Mouse (Mus musculus) embryo, embryonic 11 days (tissue): ENCODE data around the gene Gsc.
A peak's percentile ranks its signal among the peaks of the same experiment; 100 is the strongest.

Experiments
- DNase-seq: peaks from one replicate; pipeline ENCODE4 v3.0.0-alpha.2; 2015

Gsc gene

DNA sequence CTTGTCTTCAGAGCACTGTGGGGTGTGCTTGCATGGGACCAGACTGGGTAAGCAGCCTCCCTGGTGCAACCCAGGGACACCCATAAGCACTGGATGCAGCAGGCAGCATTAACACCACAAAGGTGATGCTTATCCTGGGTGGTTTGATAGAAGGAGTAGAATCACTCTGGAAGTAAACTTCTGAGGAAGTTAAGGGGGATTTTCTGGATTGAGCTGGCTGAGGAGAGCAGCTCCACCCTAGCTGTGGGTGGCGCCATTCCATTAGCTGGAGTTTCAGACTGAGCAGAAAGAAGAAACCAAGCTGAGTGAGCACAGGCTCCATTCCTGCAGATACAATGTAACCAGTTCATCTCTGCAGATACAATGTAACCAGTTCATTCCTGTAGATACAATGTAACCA, 20.1 kb downstream of the Gsc start:
- no peak for DNase-seq

DNA sequence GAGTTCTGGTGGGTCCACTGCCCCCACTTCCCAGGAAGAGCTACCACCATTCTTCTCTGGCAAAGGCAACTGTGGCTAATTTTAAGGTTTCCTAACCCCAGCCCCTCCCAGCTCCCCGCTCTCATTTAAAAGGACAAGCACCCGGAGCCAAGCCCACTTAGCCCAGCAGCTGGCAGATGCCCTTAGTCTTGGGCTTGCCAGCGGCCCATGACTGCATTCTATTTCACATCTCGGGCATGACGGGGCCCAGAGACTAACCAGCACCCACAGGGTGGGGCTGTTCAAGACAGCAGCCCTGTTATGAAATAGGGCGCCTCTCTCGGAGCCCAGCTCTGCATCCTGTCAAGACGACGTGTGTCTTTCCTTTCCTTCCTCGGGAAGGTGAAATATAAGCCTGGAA, 22.9 kb downstream of the Gsc start:
- DNase-seq: no peak

DNA sequence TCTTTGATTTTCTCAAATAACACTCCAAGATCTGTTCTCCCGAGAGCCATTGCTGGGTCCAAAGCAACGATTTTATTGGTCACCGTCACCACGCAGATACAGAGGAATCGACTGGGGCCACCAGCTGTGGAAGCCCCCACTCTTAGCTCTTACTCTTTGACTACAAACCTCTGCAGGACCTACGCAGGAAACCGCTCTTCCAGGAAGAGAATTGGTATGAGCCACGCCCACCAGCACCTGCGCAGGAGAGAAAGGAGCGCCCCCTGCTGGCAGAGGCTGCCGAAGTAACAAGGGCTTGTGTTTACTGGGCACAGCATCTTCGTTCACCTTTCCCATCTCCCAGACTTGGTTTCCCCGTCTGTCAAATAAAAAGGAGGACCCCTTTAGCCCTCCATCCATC, 25.0 kb downstream of the Gsc start:
- peak; percentile 70 for DNase-seq

DNA sequence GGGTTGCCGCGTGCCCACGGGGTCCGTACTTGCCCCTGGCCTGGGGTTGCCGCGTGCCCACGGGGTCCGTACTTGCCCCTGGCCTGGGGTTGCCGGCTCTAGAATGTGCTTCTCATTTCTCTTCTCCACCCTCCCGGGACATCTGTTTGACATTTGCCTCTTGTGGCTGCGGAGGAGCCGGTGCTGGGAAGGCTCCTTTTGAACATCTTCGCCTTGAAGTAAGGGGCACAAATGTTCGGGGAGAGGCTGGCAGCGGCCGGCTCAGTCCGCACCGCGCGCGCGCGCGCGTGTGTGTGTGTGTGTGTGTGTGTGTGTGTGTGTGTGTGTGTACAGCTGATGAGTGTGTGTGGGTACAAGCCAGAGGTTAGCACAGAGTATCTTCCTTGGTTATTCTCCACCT, 26.1 kb downstream of the Gsc start:
- DNase-seq: peak; percentile 40

DNA sequence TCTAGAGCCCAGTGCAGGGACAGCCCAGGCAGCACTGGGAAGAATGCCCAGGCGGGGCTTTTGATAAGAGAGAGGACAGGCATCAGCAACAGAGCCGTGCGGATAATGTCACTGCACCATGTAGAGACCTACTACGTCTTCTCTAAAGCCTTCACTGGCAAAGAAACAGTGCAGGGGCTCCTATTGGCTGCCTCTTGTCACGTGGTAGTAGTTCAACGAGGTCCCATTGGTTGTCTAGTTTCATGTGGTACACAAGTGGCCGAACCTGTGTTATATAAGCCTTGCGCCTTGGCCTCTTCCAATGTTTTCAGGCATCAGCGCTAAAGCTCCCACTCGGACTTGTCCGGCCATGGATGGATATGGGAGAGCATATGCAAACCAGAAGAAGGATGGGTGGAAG, 29.4 kb downstream of the Gsc start:
- no peak for DNase-seq

DNA sequence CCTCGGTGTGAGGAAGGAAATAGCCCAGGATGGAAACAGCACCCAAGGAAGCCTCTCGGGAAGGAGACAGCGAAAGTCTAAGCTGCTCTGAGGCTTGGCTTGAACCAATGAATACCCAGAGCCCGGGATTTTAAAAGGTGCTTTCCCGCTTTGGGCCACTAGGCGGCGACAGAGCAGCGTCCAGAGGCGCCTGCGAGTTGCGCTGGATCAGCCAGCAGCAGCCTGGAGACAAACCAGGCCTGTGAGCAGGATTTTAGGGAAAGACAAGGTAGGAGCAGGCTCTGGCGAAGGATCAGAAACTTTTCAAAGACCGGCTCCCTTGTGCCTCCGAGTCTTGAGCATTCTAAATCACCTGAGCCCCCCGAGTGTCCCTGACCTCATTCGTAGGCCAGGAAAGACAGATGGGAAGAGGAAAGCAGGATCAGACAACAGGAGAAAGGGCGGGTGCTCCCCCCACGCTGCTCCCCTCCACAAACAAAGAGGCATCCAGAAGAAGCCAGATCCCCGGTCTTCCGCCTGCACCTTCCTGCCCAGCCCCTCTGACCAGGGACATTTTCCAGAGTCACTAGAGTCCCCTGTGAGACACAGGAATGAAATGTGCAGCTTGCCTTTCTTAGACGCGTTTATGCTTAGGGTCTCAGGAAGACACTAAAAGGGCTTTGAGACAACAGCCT, 32.9 kb downstream of the Gsc start:
- peak; percentile 86 for DNase-seq

DNA sequence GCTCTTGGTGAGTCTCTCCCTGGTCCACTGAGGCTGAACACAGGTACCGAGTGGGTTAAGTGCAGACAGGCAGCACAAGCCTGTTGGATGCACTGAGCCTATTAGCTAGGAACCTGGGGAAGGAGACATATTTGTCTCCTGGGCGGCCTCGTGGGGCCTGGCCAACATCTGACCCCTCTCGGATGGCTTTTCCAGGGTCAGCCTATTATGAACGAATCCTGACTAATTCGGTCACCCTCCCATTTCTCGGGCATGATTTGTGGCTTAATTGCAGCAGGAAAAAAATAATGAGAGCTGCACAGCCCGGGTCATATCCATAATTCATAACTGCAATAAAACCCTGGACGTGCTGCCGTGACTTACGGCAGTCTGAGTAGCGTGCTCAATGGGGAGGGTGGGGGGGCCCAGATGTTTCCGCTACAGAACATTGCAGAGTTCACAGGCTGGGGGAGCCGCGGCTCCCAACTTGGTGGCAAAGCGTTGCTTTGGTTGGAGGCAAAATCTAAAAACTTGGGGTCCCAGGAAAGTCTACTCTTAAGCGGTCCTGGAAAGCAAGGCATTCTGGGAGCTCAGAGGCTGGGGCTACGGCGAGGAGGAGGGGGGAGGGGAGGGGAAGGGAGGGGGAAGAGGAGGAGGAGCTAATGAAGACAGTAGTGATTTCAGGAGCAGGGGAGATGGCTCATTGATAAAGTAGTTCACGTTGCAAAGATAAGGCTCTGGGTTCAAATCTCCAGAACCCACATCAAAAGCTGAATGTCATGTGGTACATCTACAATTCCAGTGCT, 39.0 kb downstream of the Gsc start:
- peak; percentile 43 for DNase-seq

DNA sequence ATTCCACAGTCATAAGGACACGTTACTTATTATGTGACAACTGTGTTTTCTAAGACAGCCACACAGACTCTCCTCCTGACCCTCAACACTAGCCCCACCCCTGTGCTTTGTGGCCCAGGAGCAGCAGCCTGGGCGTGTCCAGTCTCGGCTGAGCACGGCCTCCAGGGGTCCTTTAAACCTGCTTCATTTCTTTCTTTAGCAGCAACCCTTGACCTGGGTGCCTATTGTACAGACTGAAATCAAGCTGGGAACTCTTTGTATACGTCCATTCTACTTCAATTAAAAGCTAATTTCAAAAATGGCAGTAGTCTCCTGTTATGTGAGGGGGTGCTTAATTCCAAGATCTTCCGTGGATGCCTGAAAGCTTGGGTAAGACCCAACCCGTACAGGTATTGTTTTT, 39.9 kb downstream of the Gsc start:
- peak; percentile 24 for DNase-seq

DNA sequence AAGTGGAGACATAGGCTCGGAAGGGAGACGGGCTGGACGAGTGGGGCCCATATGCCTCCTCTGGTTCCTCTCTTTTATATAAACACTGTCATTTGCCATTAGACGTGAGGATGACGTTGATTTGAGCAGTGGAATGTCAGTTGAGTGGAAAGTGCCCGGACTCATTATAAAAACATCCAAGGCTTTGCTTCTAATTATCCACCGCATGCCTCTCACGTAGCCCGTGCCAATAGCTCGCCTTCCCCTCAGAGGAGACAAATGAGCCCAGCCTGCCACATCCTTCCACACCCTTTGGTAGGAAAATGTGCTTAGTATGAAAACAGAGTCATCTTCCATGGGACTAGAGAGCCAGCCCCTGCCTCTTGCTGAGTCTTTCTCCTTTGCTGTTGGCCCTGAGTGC, 41.8 kb downstream of the Gsc start:
- no peak for DNase-seq

- DNase-seq: peak; percentile 75
Observed at GRCm38 (mm10) chr12:104426915-104427314, 46.2 kb downstream of the Gsc start.

GRCm38 (mm10) chr12:104425591-104425990, 47.5 kb downstream of the Gsc start:
- no peak for DNase-seq

- DNase-seq: no peak
Observed at GRCm38 (mm10) chr12:104422615-104423392, 50.3 kb downstream of the Gsc start.
